ENCODE assay signal across 19 mouse cellular contexts in the genomic region with DNA sequence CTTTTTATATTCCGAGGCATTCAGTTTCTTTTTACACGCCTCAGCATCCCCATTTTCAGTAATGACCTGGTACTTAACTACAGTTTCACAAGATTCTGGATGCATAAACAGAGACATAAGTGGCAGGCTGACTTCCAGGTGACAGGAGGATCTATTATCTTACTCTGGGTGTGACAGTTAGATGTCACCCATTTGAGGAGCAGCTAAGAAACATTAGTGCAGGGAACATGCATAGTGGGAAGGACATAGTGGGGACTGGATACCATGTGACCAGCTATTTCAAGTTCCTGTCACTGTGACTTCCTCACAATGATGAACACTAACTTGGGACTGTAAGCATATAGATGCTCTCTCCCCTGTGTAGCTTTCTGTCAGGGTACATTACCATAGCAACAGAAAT.
"Had no signal": no experiment of that assay in that cellular context is flagged by ENCODE, and none has a peak within 500 bp of the region (broad histone marks: within the 10 kb centered on the region; RNA-seq: fewer than 3 reads in every experiment).

No protein-coding gene starts in this region.

- H3K36me3 ChIP-seq: lung, embryonic 15.5 days; midbrain, embryonic 10.5 days; midbrain, embryonic 12.5 days; neural tube, embryonic 13.5 days; neural tube, embryonic 15.5 days had no signal

- H3K27me3 ChIP-seq: lung, embryonic 15.5 days; midbrain, embryonic 12.5 days; neural tube, embryonic 13.5 days; neural tube, embryonic 15.5 days had no signal

- H3K27ac ChIP-seq: lung, embryonic 15.5 days; midbrain, embryonic 10.5 days; midbrain, embryonic 12.5 days; neural tube, embryonic 13.5 days; neural tube, embryonic 15.5 days had no signal

- DNase-seq: liver, postnatal 0 days; lung, adult 2 months; lung, postnatal 4 days; retina, postnatal 1 day; right cerebral cortex, adult 18-20 months; right cerebral cortex, postnatal 25 days; right cerebral cortex, postnatal 4 days; spleen, adult 18-20 months; thymus, adult 18-20 months; thymus, postnatal 25 days; thymus, postnatal 4 days had no signal

- H3K9me3 ChIP-seq: lung, embryonic 15.5 days; midbrain, embryonic 10.5 days; midbrain, embryonic 12.5 days; neural tube, embryonic 13.5 days; neural tube, embryonic 15.5 days had no signal

- H3K4me3 ChIP-seq: lung, embryonic 15.5 days; midbrain, embryonic 10.5 days; midbrain, embryonic 12.5 days; myocyte; neural tube, embryonic 13.5 days; neural tube, embryonic 15.5 days had no signal

- H3K9ac ChIP-seq: liver, postnatal 0 days; lung, embryonic 15.5 days; midbrain, embryonic 12.5 days; neural tube, embryonic 13.5 days; neural tube, embryonic 15.5 days had no signal

- H3K4me2 ChIP-seq: lung, embryonic 15.5 days; midbrain, embryonic 12.5 days; neural tube, embryonic 13.5 days; neural tube, embryonic 15.5 days had no signal

- ATAC-seq: liver, postnatal 0 days; lung, postnatal 0 days; midbrain, embryonic 16.5 days had no signal

- H3K4me1 ChIP-seq: lung, embryonic 15.5 days; midbrain, embryonic 10.5 days; neural tube, embryonic 15.5 days had no signal
